Mouse (Mus musculus) heart, adult 2 months (tissue): ENCODE results near the gene Wfdc3. TPM values are rescaled to one million over a fixed set of nuclear protein-coding genes. Genes with fewer than 3 reads are reported as not detected.

ENCODE experiments used
- DNase-seq, 2 experiments: peaks; one replicate each; pipeline ENCODE4 v3.0.0; 2021
- H3K27ac ChIP-seq: fragments of 200-600 bp; 2 replicates; pipeline ENCODE4 v1.8.1; 2022
- H3K27me3 ChIP-seq: fragments of 200-500 bp; 2 replicates; pipeline ENCODE4 v1.6.1; 2012; ENCODE audit warnings: mild to moderate bottlenecking, low read length, inconsistent platforms, mixed read lengths; ENCODE audit not compliant: control insufficient read depth, insufficient read depth
- H3K36me3 ChIP-seq: fragments of 200-500 bp; 2 replicates; pipeline ENCODE4 v1.6.1; 2012; ENCODE audit warnings: low read length, inconsistent platforms; ENCODE audit not compliant: control insufficient read depth, insufficient read depth
- H3K4me1 ChIP-seq: fragments of 200-500 bp; 2 replicates; pipeline ENCODE4 v1.6.1; 2011; ENCODE audit warnings: low read length; ENCODE audit not compliant: control insufficient read depth, insufficient read depth
- H3K4me3 ChIP-seq: fragments of 200-600 bp; 2 replicates; pipeline ENCODE4 v1.8.1; 2022
- H3K79me2 ChIP-seq: fragments of 200-500 bp; replicated peaks from 2 replicates; pipeline ENCODE4 v1.6.1; 2012; ENCODE audit warnings: mild to moderate bottlenecking, inconsistent platforms, low read length, moderate library complexity, mixed read lengths; ENCODE audit not compliant: control insufficient read depth, insufficient read depth
- H3K9ac ChIP-seq: fragments of 200-500 bp; 2 replicates; pipeline ENCODE4 v1.6.1; 2012; ENCODE audit warnings: low read depth, mild to moderate bottlenecking, control low read depth, inconsistent platforms, low read length, mixed read lengths
- CTCF ChIP-seq: fragments of 200-600 bp; IDR thresholded peaks from 2 replicates; pipeline ENCODE4 v1.8.1; 2022; ENCODE audit warnings: antibody characterized with exemption, mild to moderate bottlenecking, moderate library complexity
- EP300 ChIP-seq: fragments of 200-500 bp; IDR thresholded peaks from 2 replicates; pipeline ENCODE4 v1.6.1; 2011; ENCODE audit warnings: low read depth, low read length, control low read depth; ENCODE audit not compliant: insufficient read depth
- POLR2A ChIP-seq: fragments of 200-500 bp; IDR thresholded peaks from 2 replicates; pipeline ENCODE4 v1.6.1; 2011; ENCODE audit warnings: mild to moderate bottlenecking, low read depth, low read length, control low read depth; ENCODE audit not compliant: insufficient read depth
- WGBS: fragments of 180-500 bp; shearing (Covaris S2); methylation state at CpG from one replicate; pipeline ENCODE4 v1.1.7; 2018; 5-methylcytosine and 5-hydroxymethylcytosine counted together
- intact Hi-C: fragments of 180-260 bp; cut with DNase I; formaldehyde crosslinking; loops from one replicate; pipeline ENCODE4 v1.15.1; 2025
- polyA plus RNA-seq: library from polyadenylated mRNA; depleted of rRNA; stranded (reverse); fragments of >200 nt; gene quantifications from 2 replicates; pipeline ENCODE4 v1.2.3, GENCODE M21; 2012
- total RNA-seq, 2 experiments: library from RNA; stranded (reverse); gene quantifications; 2 replicates each; pipeline ENCODE4 v1.2.3; 2021

The Wfdc3 gene
- total and polyA plus RNA-seq, 3 experiments, result 0.31 TPM; not detected in 2

DNA sequence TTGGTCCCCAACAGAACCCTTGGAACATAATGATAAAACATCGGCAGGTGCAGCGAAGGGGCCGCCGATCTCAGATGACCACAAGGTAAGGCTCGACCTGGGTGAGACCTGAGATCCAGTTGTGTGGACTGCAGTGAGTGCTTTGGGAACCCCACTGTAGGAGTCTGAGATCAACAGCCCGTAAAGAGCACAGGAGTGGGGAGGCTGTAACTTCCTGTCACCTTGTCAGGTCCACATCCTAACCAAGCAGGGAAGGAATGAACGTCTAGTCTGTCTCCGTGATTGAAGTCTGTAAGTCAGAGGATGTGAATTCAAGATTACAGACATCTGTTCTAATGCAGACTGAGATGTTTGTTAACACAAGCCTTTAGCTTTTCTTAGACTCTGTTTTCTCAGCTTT, 962 bp upstream of the Wfdc3 start:
- H3K9ac ChIP-seq, result peak overlapping the region; percentile 96
- no peaks in the 10 kb centered on the region for H3K27me3 ChIP-seq
- intact Hi-C loops, result loop anchor here (2.0 to 5.0 kb wide), 2 partner anchors 24 to 41 kb away; partner anchors contain the start of gene Snx21
- TF ChIP-seq CTCF, result no peak
- TF ChIP-seq EP300, result no peak
- no peak for TF ChIP-seq POLR2A
- H3K4me1 ChIP-seq, result peaks cover 5% of the 10 kb centered on the region
- WGBS, result 34% methylated on average over 8 of the region's 8 CpGs
- no peaks in the 10 kb centered on the region for H3K36me3 ChIP-seq
- DNase-seq, result no peak
- H3K27ac ChIP-seq, result no peak overlapping the region; the same call in 1 of the 2 replicates
- peaks cover 6% of the 10 kb centered on the region for H3K79me2 ChIP-seq
- H3K4me3 ChIP-seq, result peak overlapping the region; percentile 91

DNA sequence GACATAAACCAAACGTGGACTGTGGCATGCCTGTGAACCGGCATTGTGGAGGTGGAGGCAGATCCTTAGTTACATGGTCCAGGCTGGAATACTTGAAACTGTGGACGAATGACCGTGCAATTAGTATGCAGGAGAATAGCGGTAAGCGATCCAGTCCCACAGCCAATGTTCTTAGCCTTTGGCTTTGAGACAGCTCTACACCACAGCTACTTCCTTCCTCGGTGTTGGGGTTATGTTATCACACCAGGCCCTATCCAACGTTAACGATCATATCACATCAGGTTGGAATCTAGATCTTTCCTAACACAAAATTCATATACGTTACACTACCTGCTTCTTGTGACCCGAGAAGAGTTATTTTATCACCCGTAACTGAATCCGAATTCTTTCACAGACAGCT, 744 bp downstream of the Wfdc3 start:
- intact Hi-C loops, result loop anchor here (5.0 kb wide), 1 partner anchor 42 kb away; the partner anchor contains the start of gene Snx21
- 55% methylated on average over 13 of the region's 13 CpGs for WGBS
- no peak overlapping the region for H3K9ac ChIP-seq

DNA sequence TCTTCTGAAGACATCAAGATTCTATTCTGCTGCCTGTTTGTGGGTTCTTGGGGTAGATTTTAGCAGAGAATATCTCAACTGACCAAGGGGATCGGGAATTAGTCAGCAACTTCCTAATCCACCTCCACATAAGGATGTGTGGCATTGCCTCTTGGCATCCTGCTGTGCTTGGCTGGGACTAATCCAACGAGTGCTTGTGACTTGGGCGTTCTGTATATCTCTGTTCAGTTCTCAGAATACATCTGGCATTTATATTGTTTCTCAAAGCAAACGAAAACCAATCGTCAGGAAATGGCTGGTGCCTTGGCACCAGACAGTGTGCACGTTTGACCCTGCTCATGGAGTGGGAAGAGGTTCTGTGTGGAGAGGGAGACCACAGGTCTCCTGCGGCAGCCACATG, 5.9 kb downstream of the Wfdc3 start:
- intact Hi-C loops, result no loop called here
- no peak for TF ChIP-seq EP300
- no peak for TF ChIP-seq POLR2A
- TF ChIP-seq CTCF, result no peak
- H3K79me2 ChIP-seq, result no peaks in the 10 kb centered on the region
- no peak overlapping the region for H3K27ac ChIP-seq
- WGBS, result 33% methylated on average over 7 of the region's 7 CpGs
- no peaks in the 10 kb centered on the region for H3K27me3 ChIP-seq
- no peak for DNase-seq
- no peaks in the 10 kb centered on the region for H3K36me3 ChIP-seq
- no peak overlapping the region for H3K9ac ChIP-seq
- no peak overlapping the region for H3K4me3 ChIP-seq
- H3K4me1 ChIP-seq, result peaks cover under 1% of the 10 kb centered on the region; the same call in 1 of the 2 replicates

More for the DNA sequence above, 744 bp downstream of the Wfdc3 start:
- Histone ChIP-seq H3K27me3 (no peaks in the 10 kb centered on the region), H3K36me3 (no peaks in the 10 kb centered on the region), H3K27ac (no peak overlapping the region), H3K4me1 (peaks cover 5% of the 10 kb centered on the region), H3K79me2 (peaks cover 4% of the 10 kb centered on the region), H3K4me3 (peak overlapping the region; percentile 91)
- TF ChIP-seq POLR2A (no peak), CTCF (no peak), EP300 (no peak)
- no peak for DNase-seq

DNA sequence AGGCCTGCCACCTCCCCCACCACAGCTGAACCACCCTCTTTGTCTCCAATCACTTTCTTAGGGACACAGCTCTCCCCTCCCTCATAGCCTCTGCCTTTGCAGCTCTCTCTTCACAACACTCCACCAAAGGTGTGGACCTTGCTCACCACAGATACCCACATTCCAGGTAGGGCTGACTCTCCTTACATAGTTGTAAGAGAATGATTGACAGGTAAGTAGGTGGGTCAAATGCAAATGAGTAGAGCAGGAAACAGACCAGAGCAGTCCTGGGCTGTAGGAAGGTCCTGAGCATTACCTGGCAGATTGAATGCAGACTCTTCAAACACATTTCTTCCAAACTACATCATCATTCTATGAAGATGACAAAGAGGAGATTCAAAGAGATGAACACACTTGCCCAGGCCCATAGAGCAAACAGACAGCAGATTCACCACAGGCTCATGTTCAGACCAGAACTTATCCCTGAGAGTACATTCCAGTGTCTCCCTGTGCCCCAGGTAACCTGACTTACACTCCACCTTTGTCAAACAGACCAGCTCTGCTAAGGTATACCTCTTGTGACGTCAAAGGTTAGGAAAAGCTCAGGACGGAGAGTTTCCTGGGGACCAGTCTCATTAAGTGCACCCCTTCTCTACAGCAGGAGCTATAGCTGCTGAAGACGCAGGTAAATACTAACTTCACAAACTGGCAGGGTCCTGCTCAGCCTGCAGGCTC, 8.2 kb downstream of the Wfdc3 start:
- H3K27ac ChIP-seq, result no peak overlapping the region
- no peaks in the 10 kb centered on the region for H3K36me3 ChIP-seq
- no peaks in the 10 kb centered on the region for H3K27me3 ChIP-seq
- intact Hi-C loops, result no loop called here
- no peaks in the 10 kb centered on the region for H3K79me2 ChIP-seq
- H3K4me1 ChIP-seq, result no peaks in the 10 kb centered on the region
- DNase-seq, result no peak
- TF ChIP-seq CTCF (no peak), POLR2A (no peak), EP300 (no peak)
- H3K9ac ChIP-seq, result no peak overlapping the region
- 72% methylated on average over 3 of the region's 3 CpGs for WGBS
- no peak overlapping the region for H3K4me3 ChIP-seq

DNA sequence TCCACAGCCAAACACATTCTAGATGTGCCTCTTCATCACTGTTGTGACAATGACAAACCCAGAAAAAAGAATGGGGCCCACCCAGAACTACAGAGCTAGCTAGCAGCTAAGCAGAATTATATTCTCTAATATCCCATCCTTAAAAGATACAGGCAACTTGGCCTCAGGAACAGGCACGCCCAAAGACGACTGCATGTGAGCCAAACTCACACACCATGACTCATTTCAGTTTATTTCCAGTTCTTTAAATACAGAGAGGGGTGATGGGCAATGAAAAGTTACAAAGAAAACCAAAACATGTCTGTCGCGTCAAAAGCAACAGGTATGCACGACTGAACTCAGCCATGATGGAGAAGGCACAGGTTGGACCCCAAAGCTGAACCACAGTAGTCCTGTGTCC, 10.3 kb downstream of the Wfdc3 start:
- no peak overlapping the region for H3K9ac ChIP-seq
- TF ChIP-seq POLR2A (no peak), CTCF (no peak), EP300 (no peak)
- H3K36me3 ChIP-seq, result no peaks in the 10 kb centered on the region
- no peak overlapping the region for H3K27ac ChIP-seq
- no peak overlapping the region for H3K4me3 ChIP-seq
- no peaks in the 10 kb centered on the region for H3K79me2 ChIP-seq
- H3K4me1 ChIP-seq, result no peaks in the 10 kb centered on the region
- H3K27me3 ChIP-seq, result no peaks in the 10 kb centered on the region
- WGBS, result 77% methylated on average over 5 of the region's 5 CpGs
- DNase-seq, result no peak
- intact Hi-C loops, result no loop called here

DNA sequence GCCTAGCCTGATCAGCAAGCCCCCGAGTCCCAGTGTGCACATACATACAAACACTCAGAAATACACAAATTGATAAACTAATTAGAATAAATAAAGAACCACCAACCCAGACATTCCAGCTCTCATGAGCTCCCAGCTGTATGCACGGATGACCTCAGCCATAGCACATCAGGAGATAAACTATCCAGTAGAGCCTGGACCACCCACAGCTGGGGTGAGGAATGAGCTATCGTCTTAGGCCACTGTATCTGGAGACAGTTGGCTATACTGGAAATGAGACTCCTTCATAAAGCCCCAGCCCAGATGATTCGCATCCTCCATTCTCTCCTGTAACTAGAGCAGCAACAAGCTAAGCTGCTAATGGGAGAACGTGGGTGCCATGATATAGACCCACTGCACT, 10.9 kb downstream of the Wfdc3 start:
- intact Hi-C loops, result no loop called here
- Histone ChIP-seq H3K27ac (no peak overlapping the region), H3K4me3 (no peak overlapping the region), H3K4me1 (no peaks in the 10 kb centered on the region), H3K27me3 (no peaks in the 10 kb centered on the region), H3K9ac (no peak overlapping the region), H3K79me2 (no peaks in the 10 kb centered on the region), H3K36me3 (no peaks in the 10 kb centered on the region)
- TF ChIP-seq CTCF, result no peak
- no peak for TF ChIP-seq EP300
- TF ChIP-seq POLR2A, result no peak
- no peak for DNase-seq
- 72% methylated on average over 5 of the region's 5 CpGs for WGBS
